Mouse (Mus musculus) neutrophil, adult 59 days (primary cell): ENCODE results near the gene Hist1h3e. TPM values are rescaled to one million over a fixed set of nuclear protein-coding genes. Genes with fewer than 3 reads are reported as not detected.

Experiments
- total RNA-seq, 2 experiments: library from RNA; stranded (reverse); gene quantifications; 1 replicate in 1 of 2; 2 replicates in 1 of 2; pipeline ENCODE4 v1.2.4; 2023

The Hist1h3e gene
- total RNA-seq, 2 experiments from 2014 or later = 839 to 947 TPM

Other genes with a start within 250 kb of the Hist1h3e start
- 1 to 10 TPM; 9.4 to 9.9 TPM for gene Zfp322a, start 193.2 kb downstream of the Hist1h3e start, total RNA-seq
- gene Abt1, start 138.5 kb downstream of the Hist1h3e start, total RNA-seq = 10 to 100 TPM in 1 of 2 experiments, 1 to 10 TPM in 1; 8.7 to 10.1 TPM
- gene Btn1a1, start 96.5 kb downstream of the Hist1h3e start, total RNA-seq = under 1 TPM; 0.11 to 0.29 TPM
- gene Btn2a2, start 73.5 kb downstream of the Hist1h3e start, total RNA-seq = not detected
- gene Hist1h4h, start 31.3 kb downstream of the Hist1h3e start, total RNA-seq = 1,000 to 10,000 TPM; 1,672 to 1,684 TPM
- gene Hist1h2af, start 28.5 kb downstream of the Hist1h3e start, total RNA-seq = 1,000 to 10,000 TPM; 1,080 to 1,089 TPM
- 100 to 1,000 TPM; 354 to 358 TPM for gene Hist1h3g, start 26.9 kb downstream of the Hist1h3e start, total RNA-seq
- 100 to 1,000 TPM; 133 to 136 TPM for gene Hist1h2bh, start 19.0 kb downstream of the Hist1h3e start, total RNA-seq
- gene Hist1h3f, start 18.3 kb downstream of the Hist1h3e start, total RNA-seq = 100 to 1,000 TPM; 457 to 468 TPM
- 1,000 to 10,000 TPM; 2,366 to 2,514 TPM for gene Hist1h4f, start 10.7 kb downstream of the Hist1h3e start, total RNA-seq
- 100 to 1,000 TPM; 108 to 121 TPM for gene Hist1h1d, start 9.1 kb downstream of the Hist1h3e start, total RNA-seq
- 100 to 1,000 TPM; 191 to 199 TPM for gene Hist1h2ae, start 8.9 kb upstream of the Hist1h3e start, total RNA-seq
- 1,000 to 10,000 TPM; 1,545 to 1,845 TPM for gene Hist1h2bg, start 9.0 kb upstream of the Hist1h3e start, total RNA-seq
- 1,000 to 10,000 TPM; 1,042 to 1,254 TPM for gene Hist1h2bf, start 11.8 kb upstream of the Hist1h3e start, total RNA-seq
- 100 to 1,000 TPM; 115 to 121 TPM for gene Hist1h2ad, start 12.0 kb upstream of the Hist1h3e start, total RNA-seq
- gene Hist1h3d, start 13.4 kb upstream of the Hist1h3e start, total RNA-seq = 100 to 1,000 TPM; 147 to 159 TPM
- 100 to 1,000 TPM; 726 to 742 TPM for gene Hist1h4d, start 19.2 kb upstream of the Hist1h3e start, total RNA-seq
- gene Hist1h2be, start 58.8 kb upstream of the Hist1h3e start, total RNA-seq = 100 to 1,000 TPM; 103 to 111 TPM
- gene Hist1h1e, start 60.2 kb upstream of the Hist1h3e start, total RNA-seq = 100 to 1,000 TPM; 779 TPM
- gene Hist1h2ac, start 121.6 kb upstream of the Hist1h3e start, total RNA-seq = 10 to 100 TPM; 48.0 to 51.5 TPM
- gene Hist1h2bc, start 121.8 kb upstream of the Hist1h3e start, total RNA-seq = 100 to 1,000 TPM in 1 of 2 experiments, 10 to 100 TPM in 1; 97.4 to 109 TPM
- gene Hist1h1t, start 133.4 kb upstream of the Hist1h3e start, total RNA-seq = 1 to 10 TPM in 1 of 2 experiments, under 1 TPM in 1; 0.86 to 1.1 TPM
- 100 to 1,000 TPM; 391 to 419 TPM for gene Hist1h4c, start 136.1 kb upstream of the Hist1h3e start, total RNA-seq
- 1 to 10 TPM; 4.2 to 6.6 TPM for gene Hfe, start 148.5 kb upstream of the Hist1h3e start, total RNA-seq
- gene Hist1h1c, start 176.4 kb upstream of the Hist1h3e start, total RNA-seq = 1,000 to 10,000 TPM; 1,619 to 1,663 TPM
- gene Hist1h3c, start 183.2 kb upstream of the Hist1h3e start, total RNA-seq = 100 to 1,000 TPM; 617 to 658 TPM
- 100 to 1,000 TPM; 868 to 875 TPM for gene Hist1h2bb, start 184.4 kb upstream of the Hist1h3e start, total RNA-seq
- 1,000 to 10,000 TPM; 1,294 to 1,569 TPM for gene Hist1h2ab, start 188.8 kb upstream of the Hist1h3e start, total RNA-seq
- gene Hist1h3b, start 189.9 kb upstream of the Hist1h3e start, total RNA-seq = 1,000 to 10,000 TPM; 1,352 to 1,548 TPM
- 100 to 1,000 TPM; 569 to 600 TPM for gene Hist1h4b, start 194.6 kb upstream of the Hist1h3e start, total RNA-seq
- 100 to 1,000 TPM; 541 to 562 TPM for gene Hist1h4a, start 198.9 kb upstream of the Hist1h3e start, total RNA-seq
- gene Hist1h3a, start 200.0 kb upstream of the Hist1h3e start, total RNA-seq = 1,000 to 10,000 TPM in 1 of 2 experiments, 100 to 1,000 TPM in 1; 878 to 1,040 TPM
- gene Hist1h1a, start 201.3 kb upstream of the Hist1h3e start, total RNA-seq = 100 to 1,000 TPM; 455 to 460 TPM
- gene Trim38, start 207.5 kb upstream of the Hist1h3e start, total RNA-seq = not detected
- not detected for gene Slc17a2, start 244.6 kb upstream of the Hist1h3e start, total RNA-seq